Mouse (Mus musculus): Measurements from ENCODE around the gene Zfp3.

Gene Zfp3

DNA sequence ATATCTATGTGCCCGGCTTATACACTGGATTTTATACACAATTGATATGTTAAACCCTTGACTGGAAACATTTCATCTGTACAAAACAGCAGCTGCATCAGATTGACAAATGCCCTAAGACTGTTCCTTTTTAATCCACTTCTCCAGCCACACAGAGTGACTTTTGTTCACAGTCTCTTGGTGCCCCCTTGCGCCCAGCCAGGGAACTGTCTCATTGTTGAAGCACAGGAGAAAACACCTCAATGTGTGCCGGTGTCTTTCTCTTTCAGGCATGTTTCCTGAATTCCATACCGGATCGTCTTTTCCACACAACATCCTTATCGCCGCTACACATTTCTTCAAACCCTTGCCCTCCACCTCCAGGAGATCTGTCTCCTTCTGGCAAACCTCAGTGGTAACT is 8.4 kb upstream of the Zfp3 start:
- in situ Hi-C loops (cut with MboI, MseI), result loop anchor here (5.0 kb wide), 1 partner anchor 68 kb away; the partner anchor contains the start of gene Camta2

DNA sequence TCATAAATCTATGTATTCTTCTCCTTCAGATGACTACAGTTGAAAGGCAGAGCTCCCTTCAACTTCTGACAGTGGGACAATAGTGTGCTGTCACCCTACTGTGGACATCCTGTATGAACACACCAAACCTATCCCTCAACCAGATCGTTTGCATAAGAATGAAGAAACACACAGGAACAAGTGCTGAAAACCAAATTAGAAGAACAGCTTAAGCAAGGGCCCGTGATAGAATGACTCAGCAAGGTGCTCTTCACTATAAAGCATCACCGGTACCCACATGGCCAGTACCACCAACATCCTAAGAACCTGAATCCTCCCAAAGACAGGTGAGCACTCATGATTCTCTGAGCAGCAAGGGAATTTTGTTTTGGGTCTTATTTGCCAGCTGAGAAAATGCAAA is 3.6 kb upstream of the Zfp3 start:
- in situ Hi-C loops (cut with MboI, MseI), result loop anchor here (5.0 kb wide), 1 partner anchor 333 kb away; no protein-coding TSS in a partner anchor

- in situ Hi-C loops (cut with MboI, MseI), result loop anchor here (5.0 kb wide), 1 partner anchor 335 kb away; no protein-coding TSS in a partner anchor
Measured at GRCm38 (mm10) chr11:70762641-70763040, 1.4 kb upstream of the Zfp3 start.

- in situ Hi-C loops (cut with MboI, MseI), result loop anchor here (5.0 kb wide), 1 partner anchor 336 kb away; no protein-coding TSS in a partner anchor
Measured at GRCm38 (mm10) chr11:70763582-70763935, 450 bp upstream of the Zfp3 start.

- in situ Hi-C loops (cut with MboI, MseI), result no loop called here
Measured at GRCm38 (mm10) chr11:70765776-70766445, 1.9 kb downstream of the Zfp3 start.

DNA sequence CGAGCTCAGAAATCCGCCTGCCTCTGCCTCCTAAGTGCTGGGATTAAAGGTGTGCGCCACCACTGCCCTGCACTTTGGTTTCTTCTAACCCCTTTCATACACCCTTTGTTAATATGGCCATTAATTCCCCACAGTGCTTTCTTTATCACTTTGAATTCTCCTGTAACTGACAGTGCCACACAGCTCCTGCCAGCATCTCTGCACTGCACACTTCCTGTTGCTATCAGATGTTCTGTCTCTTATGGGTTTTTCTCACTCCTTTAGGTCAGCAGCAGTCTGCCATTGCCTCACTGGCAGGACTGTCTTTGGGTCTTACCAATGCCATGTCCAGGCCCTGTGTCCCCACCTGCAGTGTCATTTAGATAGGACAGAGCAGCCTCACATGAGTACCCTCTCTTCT is 6.8 kb downstream of the Zfp3 start:
- in situ Hi-C loops (cut with MboI, MseI), result loop anchor here (10.0 kb wide), 1 partner anchor 54 kb away; no protein-coding TSS in a partner anchor

GRCm38 (mm10) chr11:70776830-70777571 is 13.0 kb downstream of the Zfp3 start:
- in situ Hi-C loops (cut with MboI, MseI), result loop anchor here (10.0 kb wide), 1 partner anchor 48 kb away; no protein-coding TSS in a partner anchor

DNA sequence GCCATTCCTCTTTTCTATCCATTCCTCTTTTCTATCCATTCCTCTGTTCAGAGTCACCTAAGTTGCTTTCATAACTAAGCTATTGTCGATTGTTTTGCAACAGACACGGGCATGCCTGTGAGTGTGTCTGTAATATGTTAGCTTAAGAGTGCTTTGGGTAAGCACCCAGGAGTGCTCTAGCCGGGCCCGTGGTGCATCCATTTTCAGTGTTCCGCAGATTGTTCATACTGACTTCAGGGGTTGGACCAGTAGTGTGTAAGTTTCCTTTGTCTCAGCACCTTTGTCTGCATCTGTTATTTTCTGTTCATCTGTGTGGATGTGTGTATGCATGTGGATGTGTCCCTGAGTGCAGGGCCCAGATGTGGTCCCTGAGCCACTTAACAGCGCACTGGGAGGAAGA is 13.6 kb downstream of the Zfp3 start:
- in situ Hi-C loops (cut with MboI, MseI), result loop anchor here (10.0 kb wide), 1 partner anchor 47 kb away; no protein-coding TSS in a partner anchor

GRCm38 (mm10) chr11:70778058-70778457 is 14.0 kb downstream of the Zfp3 start:
- in situ Hi-C loops (cut with MboI, MseI), result loop anchor here (10.0 kb wide), 1 partner anchor 47 kb away; no protein-coding TSS in a partner anchor

GRCm38 (mm10) chr11:70785908-70786307 is 21.9 kb downstream of the Zfp3 start:
- in situ Hi-C loops (cut with MboI, MseI), result no loop called here

GRCm38 (mm10) chr11:70787052-70787451 is 23.0 kb downstream of the Zfp3 start:
- in situ Hi-C loops (cut with MboI, MseI), result no loop called here

DNA sequence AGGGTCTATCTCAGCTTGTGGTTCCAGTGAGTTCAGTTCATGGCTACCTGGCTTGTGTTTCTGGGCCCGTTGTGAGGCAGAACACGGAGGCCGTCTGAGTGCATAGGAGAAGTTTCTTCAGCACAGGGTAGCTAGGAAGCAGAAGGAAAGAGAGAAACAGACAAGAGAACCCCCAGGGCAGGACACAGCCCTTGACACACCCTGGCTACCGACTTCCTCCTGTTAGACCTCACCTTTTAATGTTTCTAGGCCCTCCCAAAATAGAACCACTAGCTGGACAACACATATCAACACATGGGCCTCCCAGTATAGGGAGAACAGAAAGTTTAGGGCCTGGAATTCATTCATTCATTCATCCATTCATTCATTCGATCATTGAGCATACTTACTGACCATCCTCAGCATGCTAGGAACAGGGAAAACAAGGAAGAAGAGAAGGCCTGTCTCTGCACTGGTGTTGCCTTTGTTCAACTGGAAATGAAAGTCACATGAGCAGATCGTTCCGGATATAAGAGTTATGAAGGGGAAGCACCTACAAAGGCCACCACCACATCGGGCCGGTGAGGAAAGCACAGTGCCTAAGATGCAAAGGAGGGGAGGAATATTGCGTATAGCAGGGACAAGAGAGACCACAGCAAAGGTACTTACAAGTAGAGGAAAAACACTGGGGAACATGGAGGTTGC is 25.1 kb downstream of the Zfp3 start:
- in situ Hi-C loops (cut with MboI, MseI), result no loop called here

- in situ Hi-C loops (cut with MboI, MseI), result no loop called here
Measured at GRCm38 (mm10) chr11:70790426-70790825, 26.4 kb downstream of the Zfp3 start.

- in situ Hi-C loops (cut with MboI, MseI), result no loop called here
Measured at GRCm38 (mm10) chr11:70790874-70791551, 27.0 kb downstream of the Zfp3 start.

GRCm38 (mm10) chr11:70791676-70792075 is 27.7 kb downstream of the Zfp3 start:
- in situ Hi-C loops (cut with MboI, MseI), result no loop called here

- in situ Hi-C loops (cut with MboI, MseI), result no loop called here
Measured at GRCm38 (mm10) chr11:70792409-70792808, 28.4 kb downstream of the Zfp3 start.

DNA sequence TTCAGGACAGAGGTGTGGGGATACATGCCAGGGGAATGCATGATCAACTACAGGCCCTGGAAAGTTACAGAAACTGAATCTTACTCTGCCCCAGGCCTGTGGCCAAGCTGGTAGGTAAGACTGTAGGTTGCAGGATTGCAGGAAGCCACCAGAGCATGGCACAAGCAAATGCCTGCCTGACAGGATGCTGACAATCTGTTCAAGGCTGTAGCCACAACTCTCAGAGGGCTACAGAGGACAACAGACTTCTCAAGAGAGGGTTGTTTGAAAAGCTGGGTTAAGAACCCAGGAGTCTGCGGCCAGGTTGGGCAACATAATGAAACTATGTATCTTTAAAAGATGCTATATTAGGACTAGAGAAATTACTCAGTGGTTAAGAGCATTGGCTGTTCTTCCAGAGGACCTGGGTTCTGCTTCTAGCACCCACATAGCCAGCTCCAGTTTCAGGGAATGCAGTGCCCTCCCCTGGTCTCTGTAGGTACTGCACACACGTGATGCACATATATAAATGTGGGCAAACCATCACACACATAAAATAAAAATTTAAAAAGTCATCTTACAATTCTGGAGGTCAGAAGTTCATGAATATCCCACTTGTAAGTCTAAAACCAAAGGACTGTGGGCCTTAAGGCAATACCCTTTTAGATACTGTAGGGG is 38.3 kb downstream of the Zfp3 start:
- in situ Hi-C loops (cut with MboI, MseI), result loop anchor here (5.0 kb wide), 1 partner anchor 40 kb away; the partner anchor contains the start of gene Rabep1

GRCm38 (mm10) chr11:70802865-70803261 is 38.9 kb downstream of the Zfp3 start:
- in situ Hi-C loops (cut with MboI, MseI), result loop anchor here (5.0 kb wide), 1 partner anchor 39 kb away; the partner anchor contains the start of gene Rabep1

GRCm38 (mm10) chr11:70803711-70804200 is 39.7 kb downstream of the Zfp3 start:
- in situ Hi-C loops (cut with MboI, MseI), result loop anchor here (5.0 kb wide), 1 partner anchor 39 kb away; the partner anchor contains the start of gene Rabep1

DNA sequence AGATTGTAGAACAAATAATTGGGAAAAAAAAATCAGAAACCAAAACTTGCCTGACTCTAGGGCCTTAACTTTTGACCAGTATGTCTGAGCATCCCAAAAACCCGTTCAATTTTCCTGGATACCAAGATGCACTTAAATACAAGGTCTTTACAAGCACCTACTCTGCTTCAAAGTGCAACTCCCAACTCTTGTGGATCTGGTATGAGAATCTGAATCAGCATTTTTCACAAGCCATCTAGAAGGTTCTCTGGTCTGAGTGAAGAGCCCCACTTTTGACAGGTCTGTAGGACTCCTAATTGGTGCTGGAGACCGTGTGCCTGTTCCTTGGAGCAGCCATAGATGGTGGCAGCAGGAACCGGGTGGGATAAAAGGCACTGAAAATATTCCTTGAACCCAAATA is 40.4 kb downstream of the Zfp3 start:
- in situ Hi-C loops (cut with MboI, MseI), result loop anchor here (5.0 kb wide), 1 partner anchor 38 kb away; the partner anchor contains the start of gene Rabep1

Data from T-helper 2 cell (primary cell).